Mouse (Mus musculus) left cerebral cortex, adult 11 months (tissue): ENCODE measurements around the gene C1rb.
"Not testable (repeated sequence)": the region's sequence is repeated elsewhere in the genome, so short reads cannot be mapped to it uniquely, and the experiment has no call there.

Experiments used
- DNase-seq: peaks from one replicate; pipeline ENCODE4 v3.0.0; 2022; ENCODE audit warnings: low spot score

C1rb gene

GRCm38 (mm10) chr6:124593121-124593520, 23.0 kb downstream of the C1rb start:
- DNase-seq, result no peak

GRCm38 (mm10) chr6:124602031-124602430, 31.9 kb downstream of the C1rb start:
- no peak for DNase-seq

DNA sequence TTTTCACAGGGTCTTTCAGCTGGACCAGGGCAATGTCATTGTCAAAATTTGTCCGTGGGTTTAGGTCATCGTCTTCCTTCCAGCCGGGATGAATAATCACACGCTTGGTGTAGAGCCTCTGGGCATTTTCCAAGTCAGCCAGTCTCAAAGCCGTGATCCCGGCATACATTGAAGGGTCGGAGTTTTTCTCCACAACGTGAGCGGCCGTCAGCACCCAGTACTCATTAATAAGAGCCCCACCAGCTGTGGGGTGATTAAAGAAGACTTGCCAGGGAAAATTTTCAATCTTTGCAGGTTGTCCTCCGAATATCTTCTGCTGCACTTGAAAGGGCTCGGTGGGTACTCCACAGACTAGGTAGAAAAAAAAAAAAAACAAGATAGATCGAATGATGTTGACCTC, 55.5 kb downstream of the C1rb start:
- no peak for DNase-seq

DNA sequence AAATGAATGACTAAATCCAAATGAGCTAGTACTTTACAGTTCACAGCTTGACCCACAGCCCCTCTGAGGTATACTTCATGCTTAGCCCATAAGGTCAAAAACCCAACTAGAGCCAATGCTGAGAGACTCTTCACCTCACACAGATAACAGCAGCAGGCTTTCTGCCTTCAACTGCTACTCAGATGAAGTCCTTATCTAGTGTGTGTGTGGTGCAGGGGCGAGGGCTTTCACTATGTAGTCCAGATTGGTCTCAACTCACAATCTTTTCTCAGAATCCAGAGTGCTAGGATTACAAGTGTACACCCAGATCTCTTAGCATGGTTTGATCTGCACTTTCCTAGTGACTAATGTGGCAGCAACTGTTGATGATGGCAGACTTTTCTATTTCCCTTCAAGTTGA, 56.1 kb downstream of the C1rb start:
- DNase-seq, result not testable (repeated sequence)

DNA sequence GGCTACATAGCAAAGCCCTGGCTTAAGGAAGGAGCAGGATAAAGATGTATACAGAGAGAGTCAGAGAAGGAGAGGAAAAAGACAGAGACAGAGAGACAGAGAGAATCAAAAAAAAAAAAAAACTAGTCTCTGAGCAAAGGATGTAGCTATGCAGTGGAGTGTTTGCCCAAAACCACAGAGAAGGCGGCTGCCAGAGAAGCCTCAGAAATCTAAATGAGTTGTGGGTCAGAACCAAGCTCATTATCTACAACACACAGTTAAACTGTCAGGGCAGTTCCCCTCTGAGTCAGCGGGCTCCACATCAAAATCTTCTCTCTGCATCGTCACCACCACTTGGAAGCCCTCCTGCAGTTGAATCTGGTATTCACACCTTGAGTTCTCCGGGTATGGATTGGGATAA, 60.7 kb downstream of the C1rb start:
- DNase-seq, result no peak
